Mouse (Mus musculus): ENCODE measurements around the gene Rab3il1. TPM values are rescaled to one million over a fixed set of nuclear protein-coding genes. Genes with fewer than 3 reads are reported as not detected.

Rab3il1 gene
- polyA plus RNA-seq, 1 experiment from 2014 or later = 39.7 TPM

DNA sequence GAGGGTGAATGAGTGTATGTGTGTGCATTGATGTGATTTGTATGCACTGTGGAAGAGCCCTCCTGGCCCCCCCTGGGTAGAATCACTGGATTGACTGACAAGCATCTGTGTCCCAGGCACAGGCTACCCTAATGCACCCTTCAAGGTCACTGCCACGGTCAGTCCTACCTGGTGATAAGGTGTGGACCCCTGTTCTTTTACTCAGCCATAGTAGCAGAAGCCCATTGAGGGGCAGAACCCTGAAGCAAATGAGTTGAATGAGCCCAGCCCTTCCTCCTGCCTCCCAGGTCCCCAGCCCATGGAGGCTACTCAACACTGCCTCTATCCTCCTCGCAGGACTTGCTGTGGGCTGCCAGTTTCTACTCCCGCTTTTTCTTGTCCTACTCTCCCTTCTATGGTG, 53.8 kb downstream of the Rab3il1 start:
- Histone ChIP-seq H3K36me3 (peaks cover 15% of the 10 kb centered on the region; the same call in 1 of the 2 replicates), H3K9me3 (no peaks in the 10 kb centered on the region), H3K4me1 (replicated peaks) (0 out of 2 replicates have a peak, but pooled peaks cover 3% of the 10 kb centered on the region), H3K27me3 (ENCODE audit: insufficient read depth, poor library complexity, severe bottlenecking) (no peaks in the 10 kb centered on the region), H3K4me3 (no peak overlapping the region), H3K27ac (no peak overlapping the region; the same call in 1 of the 2 replicates)
- DNase-seq (ENCODE audit: low spot score) = no peak
- 83% methylated on average over 3 of the region's 3 CpGs for WGBS

DNA sequence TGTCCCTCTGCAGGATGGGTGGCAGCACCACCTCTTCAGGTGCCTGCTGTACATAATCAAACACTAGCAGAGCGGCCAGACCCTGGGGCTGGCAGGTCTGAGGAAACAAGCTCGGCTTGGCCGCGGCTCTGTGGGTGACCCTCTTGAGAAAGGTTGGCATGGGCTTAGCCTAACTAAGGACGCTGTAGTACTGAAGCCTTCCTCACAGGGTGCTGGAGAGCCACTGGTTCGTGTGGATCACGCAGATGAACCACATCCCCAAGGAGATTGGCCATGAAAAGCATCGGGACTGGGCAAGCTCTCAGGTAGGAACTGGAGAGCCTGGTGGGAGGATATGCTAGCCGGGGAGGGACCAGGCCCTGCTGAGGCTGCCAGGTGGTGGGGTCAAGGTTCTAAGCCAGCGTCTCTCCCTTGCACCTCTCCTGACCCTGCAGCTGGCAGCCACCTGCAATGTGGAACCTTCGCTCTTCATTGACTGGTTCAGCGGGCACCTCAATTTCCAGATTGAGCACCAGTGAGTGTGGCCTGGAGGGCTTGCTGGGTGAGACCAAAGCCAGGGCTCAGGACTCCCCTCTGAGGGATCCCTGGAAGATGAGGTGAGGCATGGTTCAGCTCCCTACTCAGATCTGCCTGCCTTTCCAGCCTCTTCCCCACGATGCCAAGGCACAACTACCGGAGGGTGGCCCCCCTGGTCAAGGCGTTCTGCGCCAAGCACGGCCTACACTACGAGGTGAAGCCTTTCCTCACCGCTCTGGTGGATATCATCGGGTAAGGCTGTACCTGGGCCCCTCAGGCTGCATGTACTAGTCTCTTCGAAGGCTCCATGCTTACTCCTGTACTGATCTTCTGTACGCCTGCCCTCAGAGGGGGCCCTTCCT, 54.6 kb downstream of the Rab3il1 start:
- Histone ChIP-seq H3K27ac (peak overlapping the region; percentile 29; the same call in 1 of the 2 replicates), H3K27me3 (ENCODE audit: insufficient read depth, poor library complexity, severe bottlenecking) (no peaks in the 10 kb centered on the region), H3K36me3 (peaks cover 22% of the 10 kb centered on the region), H3K4me1 (replicated peaks) (peaks cover 11% of the 10 kb centered on the region), H3K9me3 (no peaks in the 10 kb centered on the region), H3K4me3 (no peak overlapping the region)
- 90% methylated on average over 22 of the region's 22 CpGs for WGBS
- DNase-seq (ENCODE audit: low spot score) = no peak

DNA sequence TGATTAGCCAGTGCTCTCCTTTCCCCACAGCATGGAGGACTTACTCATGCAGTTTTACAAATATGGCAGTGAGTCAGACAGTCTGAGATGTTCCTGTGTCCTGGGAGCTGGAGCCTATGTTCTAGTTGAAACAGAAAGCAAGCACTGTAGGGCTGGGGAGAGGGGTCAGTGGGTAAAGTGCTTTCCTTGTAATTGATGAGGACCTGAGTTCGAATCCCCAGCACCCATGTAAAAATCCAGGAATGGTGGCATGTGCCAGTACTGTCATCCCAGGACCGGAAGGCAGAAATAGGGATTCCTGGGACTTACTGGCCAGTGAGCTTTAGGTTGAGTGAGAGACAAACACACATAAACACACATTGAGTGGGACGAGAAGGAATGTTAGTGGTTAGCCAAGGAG, 55.2 kb downstream of the Rab3il1 start:
- Histone ChIP-seq H3K27ac (no peak overlapping the region), H3K4me3 (no peak overlapping the region), H3K27me3 (ENCODE audit: insufficient read depth, poor library complexity, severe bottlenecking) (no peaks in the 10 kb centered on the region), H3K36me3 (peaks cover 28% of the 10 kb centered on the region), H3K9me3 (no peaks in the 10 kb centered on the region), H3K4me1 (replicated peaks) (peaks cover 15% of the 10 kb centered on the region)
- DNase-seq (ENCODE audit: low spot score) = no peak
- WGBS = 94% methylated on average over 3 of the region's 3 CpGs

DNA sequence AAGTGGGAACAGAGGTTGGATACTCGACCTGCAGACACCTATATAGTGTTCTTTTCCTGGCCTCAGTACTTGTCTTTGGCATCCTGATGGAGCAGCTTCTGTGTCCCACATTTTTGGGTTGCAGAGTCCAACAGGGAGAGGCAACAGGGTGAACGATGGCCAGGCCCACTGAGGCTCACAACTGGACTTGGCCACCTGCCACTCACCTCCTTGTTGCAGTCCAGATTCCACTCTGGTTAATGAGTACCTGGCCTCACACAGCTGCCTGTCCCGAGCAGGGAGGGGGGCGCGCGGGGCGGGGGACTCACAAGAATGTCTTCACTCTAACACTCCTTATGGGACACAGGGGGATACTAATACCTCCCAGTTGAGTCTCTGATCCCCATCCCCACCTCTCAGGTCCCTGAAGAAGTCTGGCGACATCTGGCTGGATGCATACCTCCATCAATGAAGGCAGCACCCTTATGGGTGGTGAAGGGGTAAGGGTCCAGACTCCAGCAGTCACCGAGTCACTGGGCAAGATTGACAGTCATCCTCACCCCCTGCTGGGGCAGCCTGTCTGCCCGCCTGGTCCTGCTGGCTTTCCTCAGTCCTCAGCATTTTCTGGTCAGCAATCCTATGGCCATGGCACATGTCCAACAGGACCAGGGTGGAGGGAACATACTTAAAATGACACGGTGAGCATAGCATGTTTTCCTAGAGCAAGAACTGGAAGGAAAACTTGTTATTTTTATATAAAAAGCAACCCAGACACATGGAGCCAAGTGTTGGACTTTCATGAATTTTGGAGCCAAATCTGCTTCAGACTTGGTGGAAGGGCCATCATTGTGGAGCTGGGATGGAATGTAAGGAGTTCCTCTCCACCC, 56.2 kb downstream of the Rab3il1 start:
- Histone ChIP-seq H3K36me3 (peaks cover 39% of the 10 kb centered on the region), H3K27ac (no peak overlapping the region), H3K4me3 (no peak overlapping the region), H3K4me1 (replicated peaks) (peaks cover 15% of the 10 kb centered on the region), H3K27me3 (ENCODE audit: insufficient read depth, poor library complexity, severe bottlenecking) (no peaks in the 10 kb centered on the region), H3K9me3 (no peaks in the 10 kb centered on the region)
- WGBS = 75% methylated on average over 11 of the region's 11 CpGs
- DNase-seq (ENCODE audit: low spot score) = no peak

DNA sequence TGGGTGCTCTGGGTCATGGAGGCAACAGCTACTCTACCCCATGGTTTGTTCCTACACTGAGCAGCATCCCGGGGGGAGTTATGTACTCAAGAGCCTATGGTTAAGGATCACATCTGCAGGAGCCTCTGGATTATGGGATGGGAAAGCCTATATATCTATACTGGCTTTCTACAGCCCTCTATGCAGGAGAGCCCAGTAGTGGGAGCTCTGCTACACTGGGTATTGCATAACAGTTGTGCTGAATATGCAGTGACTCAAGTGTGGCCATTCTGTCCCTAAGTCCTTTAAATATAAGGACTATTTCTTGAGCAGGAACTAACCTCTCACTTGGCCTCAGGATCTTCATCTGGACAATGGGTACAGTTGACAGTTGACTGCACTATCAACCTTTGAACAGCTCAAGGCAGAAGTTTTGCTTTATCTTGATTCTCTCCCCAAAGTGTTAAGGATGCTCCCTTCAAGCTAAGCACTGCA, 56.9 kb downstream of the Rab3il1 start:
- no peak overlapping the region for H3K27ac ChIP-seq
- peaks cover 15% of the 10 kb centered on the region for H3K4me1 ChIP-seq (replicated peaks)
- H3K9me3 ChIP-seq = no peaks in the 10 kb centered on the region
- no peaks in the 10 kb centered on the region for H3K27me3 ChIP-seq (ENCODE audit: insufficient read depth, poor library complexity, severe bottlenecking)
- peaks cover 45% of the 10 kb centered on the region for H3K36me3 ChIP-seq
- H3K4me3 ChIP-seq = no peak overlapping the region
- no peak for DNase-seq (ENCODE audit: low spot score)
- 87% methylated on average over 1 of the region's 1 CpGs for WGBS

DNA sequence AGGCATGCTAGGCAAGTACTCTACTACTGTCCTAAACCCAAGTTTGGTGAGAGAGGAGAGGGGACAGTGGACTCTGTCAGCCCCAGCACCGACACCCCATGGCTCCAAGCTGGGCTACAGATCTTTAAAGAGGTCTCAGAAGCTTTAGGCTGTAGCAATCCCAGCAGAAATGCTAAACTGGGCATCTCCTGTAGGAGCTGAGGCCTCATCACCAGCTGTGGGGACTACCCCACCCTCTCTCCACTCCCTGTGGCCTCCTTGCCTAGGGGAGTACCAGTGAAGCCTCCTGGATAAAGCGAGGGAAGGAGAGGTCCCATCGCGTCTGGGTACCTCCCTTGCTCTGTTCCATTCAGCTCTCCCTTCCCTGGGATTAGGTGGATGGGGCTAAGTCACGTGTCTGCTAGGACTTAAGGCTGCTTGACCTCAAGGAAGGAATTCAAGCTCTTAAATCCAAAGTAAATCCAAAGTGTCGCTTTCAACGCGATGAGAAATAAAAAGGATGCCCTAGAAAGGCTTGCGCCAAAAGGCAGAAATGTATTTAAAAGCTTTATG, 57.5 kb downstream of the Rab3il1 start:
- Histone ChIP-seq H3K27ac (no peak overlapping the region; the same call in 1 of the 2 replicates), H3K4me3 (no peak overlapping the region), H3K4me1 (replicated peaks) (peaks cover 15% of the 10 kb centered on the region), H3K27me3 (ENCODE audit: insufficient read depth, poor library complexity, severe bottlenecking) (no peaks in the 10 kb centered on the region), H3K36me3 (peaks cover 51% of the 10 kb centered on the region), H3K9me3 (no peaks in the 10 kb centered on the region)
- DNase-seq (ENCODE audit: low spot score) = no peak
- whole genome bisulfite sequencing = 64% methylated on average over 9 of the region's 9 CpGs

DNA sequence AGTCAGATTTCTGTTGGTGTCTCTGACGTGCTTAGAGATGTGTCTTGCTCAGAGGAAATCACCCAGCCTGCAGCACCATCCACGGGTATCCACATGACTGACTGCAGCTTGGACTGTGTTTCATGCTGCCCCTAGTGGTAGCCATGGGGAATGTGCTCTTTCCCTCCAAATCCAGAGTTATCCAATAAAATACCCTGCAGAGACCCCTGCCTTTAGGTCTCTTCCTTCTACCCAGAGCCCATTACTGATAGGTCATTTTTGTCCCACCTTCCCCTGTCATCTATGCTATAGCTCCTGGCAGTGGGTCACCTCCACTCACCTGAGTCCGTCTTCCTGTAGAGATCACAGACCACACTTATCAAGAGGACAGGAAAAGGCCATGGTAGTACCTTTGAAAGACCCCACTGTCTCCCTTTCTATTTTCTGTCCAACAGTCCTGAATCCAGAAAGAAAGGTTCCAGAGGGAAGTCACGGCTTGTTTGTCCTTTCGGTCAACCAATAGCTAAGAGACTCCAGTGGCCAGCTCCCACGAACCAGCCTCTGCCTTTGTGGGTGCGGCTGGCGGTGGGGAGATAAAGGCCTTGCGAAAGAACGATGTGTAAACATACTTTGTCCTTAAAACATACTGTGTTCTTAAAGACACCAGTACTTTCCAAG, 58.6 kb downstream of the Rab3il1 start:
- Histone ChIP-seq H3K4me1 (replicated peaks) (peaks cover 15% of the 10 kb centered on the region), H3K9me3 (no peaks in the 10 kb centered on the region), H3K27ac (no peak overlapping the region), H3K4me3 (no peak overlapping the region), H3K27me3 (ENCODE audit: insufficient read depth, poor library complexity, severe bottlenecking) (no peaks in the 10 kb centered on the region), H3K36me3 (peaks cover 62% of the 10 kb centered on the region)
- 65% methylated on average over 10 of the region's 10 CpGs for WGBS
- DNase-seq (ENCODE audit: low spot score) = peak; percentile 46

DNA sequence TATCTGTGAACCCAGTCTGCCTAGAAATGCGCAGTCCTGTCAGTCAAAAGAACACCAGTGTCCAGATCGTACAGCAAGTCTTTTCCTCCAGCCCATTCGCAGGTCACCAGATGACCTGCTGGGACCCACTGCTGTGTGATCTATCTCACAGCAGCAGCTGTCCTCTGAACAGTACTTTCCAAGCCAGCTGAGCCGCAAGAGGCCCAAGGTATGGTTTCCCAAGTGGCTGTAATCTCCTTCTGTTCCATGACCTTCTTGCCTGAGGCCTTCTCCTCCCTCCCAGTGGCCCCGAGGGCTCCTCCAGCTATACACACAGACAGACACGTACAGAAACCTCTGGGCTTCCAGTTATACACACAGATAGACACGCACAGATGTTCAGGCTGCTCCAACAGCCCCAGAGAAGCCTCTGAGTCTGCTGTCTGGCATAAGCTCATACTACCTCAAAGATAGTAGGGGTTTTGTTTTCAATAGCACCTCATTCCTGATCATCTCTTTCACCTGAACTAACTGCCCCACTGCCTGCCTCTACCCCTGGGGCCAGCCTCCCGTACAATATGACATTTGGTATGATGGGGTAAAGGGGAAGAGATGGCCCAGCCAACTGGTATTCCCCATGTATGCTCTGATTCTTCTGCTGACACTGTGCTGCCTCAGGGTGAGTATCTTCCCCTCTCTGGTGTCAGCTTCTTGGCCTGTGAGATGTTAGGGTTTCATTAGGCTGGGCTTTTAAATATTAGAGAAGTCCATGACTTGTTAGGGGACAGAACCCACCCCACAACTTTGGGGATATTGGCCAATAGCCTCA, 59.5 kb downstream of the Rab3il1 start:
- peak; percentile 19 for DNase-seq (ENCODE audit: low spot score)
- Histone ChIP-seq H3K4me3 (no peak overlapping the region), H3K36me3 (peaks cover 71% of the 10 kb centered on the region), H3K9me3 (no peaks in the 10 kb centered on the region), H3K27me3 (ENCODE audit: insufficient read depth, poor library complexity, severe bottlenecking) (no peaks in the 10 kb centered on the region), H3K4me1 (replicated peaks) (peaks cover 15% of the 10 kb centered on the region), H3K27ac (peak overlapping the region; percentile 45)
- WGBS = 57% methylated on average over 8 of the region's 8 CpGs

DNA sequence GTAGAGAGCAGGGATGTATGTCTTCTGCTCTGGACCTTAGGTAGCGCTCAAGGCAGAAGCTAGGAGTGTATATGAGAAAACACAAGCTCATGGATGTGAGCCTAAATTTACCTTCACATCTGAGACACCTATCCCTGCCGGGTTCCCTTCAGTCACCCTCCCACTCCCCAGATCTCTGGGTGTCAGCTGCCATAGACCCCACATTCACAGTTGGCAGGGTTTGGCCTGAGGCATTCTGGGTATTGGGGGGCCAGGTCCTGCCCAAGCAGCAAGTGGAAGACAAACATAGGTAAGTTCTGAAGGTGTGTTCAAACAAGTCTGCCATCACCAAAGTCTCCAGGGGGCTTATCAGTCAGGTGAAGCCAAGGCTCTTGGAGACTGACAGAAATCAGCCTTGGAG, 60.2 kb downstream of the Rab3il1 start:
- Histone ChIP-seq H3K27me3 (ENCODE audit: insufficient read depth, poor library complexity, severe bottlenecking) (no peaks in the 10 kb centered on the region), H3K4me3 (no peak overlapping the region), H3K36me3 (peaks cover 74% of the 10 kb centered on the region), H3K4me1 (replicated peaks) (peaks cover 15% of the 10 kb centered on the region), H3K9me3 (no peaks in the 10 kb centered on the region), H3K27ac (no peak overlapping the region)
- no peak for DNase-seq (ENCODE audit: low spot score)
- WGBS = 91% methylated on average over 2 of the region's 2 CpGs

DNA sequence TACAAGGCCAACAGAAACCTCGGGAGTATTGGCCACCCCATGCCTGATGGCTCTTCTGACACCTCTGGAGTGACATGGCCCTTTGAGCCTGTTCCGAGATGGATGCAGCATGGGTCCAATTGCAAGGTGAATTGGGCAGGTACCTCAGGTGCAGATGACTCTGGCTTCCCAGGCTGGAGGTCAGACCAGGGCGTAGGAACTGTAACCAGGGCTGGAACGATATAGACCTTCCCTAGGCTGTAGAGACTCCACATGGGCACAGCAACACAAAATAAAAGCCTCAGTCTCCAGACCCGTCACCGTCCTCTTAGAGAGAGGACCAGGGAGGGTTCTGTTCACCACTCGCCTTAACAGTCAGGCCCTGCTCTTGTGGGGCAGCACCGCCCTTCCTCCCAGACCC, 60.8 kb downstream of the Rab3il1 start:
- Histone ChIP-seq H3K27ac (no peak overlapping the region), H3K27me3 (ENCODE audit: insufficient read depth, poor library complexity, severe bottlenecking) (no peaks in the 10 kb centered on the region), H3K4me1 (replicated peaks) (peaks cover 15% of the 10 kb centered on the region), H3K4me3 (no peak overlapping the region), H3K9me3 (no peaks in the 10 kb centered on the region), H3K36me3 (peaks cover 80% of the 10 kb centered on the region)
- 92% methylated on average over 8 of the region's 8 CpGs for whole genome bisulfite sequencing
- DNase-seq (ENCODE audit: low spot score) = no peak

DNA sequence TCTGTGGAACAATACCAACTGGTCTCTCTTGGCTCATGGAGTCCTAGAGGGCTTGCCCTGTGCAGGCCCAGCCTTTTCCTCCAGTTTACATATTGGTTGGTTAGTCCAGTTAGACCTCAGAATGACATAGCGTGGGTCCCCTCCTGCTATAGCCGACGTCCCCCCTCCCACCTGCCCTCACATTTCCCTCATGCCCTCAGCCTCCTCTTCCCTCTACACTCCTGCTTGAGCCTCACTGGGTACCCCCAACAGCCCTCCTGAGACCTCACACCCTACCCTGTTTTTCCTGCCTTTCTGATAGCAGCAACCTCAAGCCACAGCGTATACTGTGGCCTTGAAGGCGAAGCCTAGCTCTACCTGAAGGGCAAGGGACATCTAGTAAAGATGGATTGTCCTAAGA, 61.4 kb downstream of the Rab3il1 start:
- no peak overlapping the region for H3K4me3 ChIP-seq

More for the DNA sequence above, 61.4 kb downstream of the Rab3il1 start:
- Histone ChIP-seq H3K9me3 (no peaks in the 10 kb centered on the region), H3K27ac (no peak overlapping the region), H3K4me1 (replicated peaks) (peaks cover 15% of the 10 kb centered on the region), H3K36me3 (peaks cover 80% of the 10 kb centered on the region), H3K27me3 (ENCODE audit: insufficient read depth, poor library complexity, severe bottlenecking) (no peaks in the 10 kb centered on the region)
- 93% methylated on average over 5 of the region's 5 CpGs for WGBS
- no peak for DNase-seq (ENCODE audit: low spot score)
